Mouse (Mus musculus) embryonic facial prominence, embryonic 15.5 days (tissue): Measurements from ENCODE around the gene Adarb2. TPM values are rescaled to one million over a fixed set of nuclear protein-coding genes. Genes with fewer than 3 reads are reported as not detected.

Source experiments
- ATAC-seq: fragments of 200-750 bp; cut with Nextera tagmentation; 2 replicates; pipeline ENCODE4 v1.8.0; 2017; ENCODE audit warnings: low read depth, moderate TSS enrichment; ENCODE audit not compliant: insufficient number of reproducible peaks, low FRiP score, low TSS enrichment
- H3K27ac ChIP-seq: fragments of 300-500 bp; sonication (generic); replicated peaks from 2 replicates; pipeline ENCODE4 v1.5.1; 2015; ENCODE audit warnings: mild to moderate bottlenecking, inconsistent platforms
- H3K27me3 ChIP-seq: fragments of 300-500 bp; sonication (generic); 2 replicates; pipeline ENCODE4 v1.6.1; 2015; ENCODE audit warnings: inconsistent platforms
- H3K36me3 ChIP-seq: fragments of 300-500 bp; sonication (generic); 2 replicates; pipeline ENCODE4 v1.6.1; 2015; ENCODE audit warnings: mild to moderate bottlenecking, inconsistent platforms
- H3K4me1 ChIP-seq: fragments of 300-500 bp; sonication (generic); 2 replicates; pipeline ENCODE4 v1.6.1; 2015; ENCODE audit warnings: inconsistent platforms
- H3K4me2 ChIP-seq: fragments of 300-500 bp; sonication (generic); replicated peaks from 2 replicates; pipeline ENCODE4 v1.6.1; 2015; ENCODE audit warnings: mild to moderate bottlenecking, inconsistent platforms
- H3K4me3 ChIP-seq: fragments of 300-500 bp; sonication (generic); replicated peaks from 2 replicates; pipeline ENCODE4 v1.5.1; 2015; ENCODE audit warnings: mild to moderate bottlenecking, inconsistent platforms
- H3K9ac ChIP-seq: fragments of 300-500 bp; sonication (generic); 2 replicates; pipeline ENCODE4 v1.6.1; 2015; ENCODE audit warnings: inconsistent platforms
- H3K9me3 ChIP-seq: fragments of 300-500 bp; sonication (generic); replicated peaks from 2 replicates; pipeline ENCODE4 v1.6.1; 2016; ENCODE audit warnings: inconsistent platforms
- WGBS: fragments of 180-500 bp; shearing (Covaris S2); methylation state at CpG from one replicate; pipeline ENCODE4 v1.1.7; 2015; 5-methylcytosine and 5-hydroxymethylcytosine counted together
- polyA plus RNA-seq: library from polyadenylated mRNA; unstranded; fragments of >200 nt; fragmentation: Nextera tagmentation; extraction: Ambion mirVana; gene quantifications from 2 replicates; pipeline ENCODE4 v1.2.1, GENCODE M21; 2015

Gene Adarb2
- polyA plus RNA-seq, 1 experiment from 2014 or later = 1.6 TPM

DNA sequence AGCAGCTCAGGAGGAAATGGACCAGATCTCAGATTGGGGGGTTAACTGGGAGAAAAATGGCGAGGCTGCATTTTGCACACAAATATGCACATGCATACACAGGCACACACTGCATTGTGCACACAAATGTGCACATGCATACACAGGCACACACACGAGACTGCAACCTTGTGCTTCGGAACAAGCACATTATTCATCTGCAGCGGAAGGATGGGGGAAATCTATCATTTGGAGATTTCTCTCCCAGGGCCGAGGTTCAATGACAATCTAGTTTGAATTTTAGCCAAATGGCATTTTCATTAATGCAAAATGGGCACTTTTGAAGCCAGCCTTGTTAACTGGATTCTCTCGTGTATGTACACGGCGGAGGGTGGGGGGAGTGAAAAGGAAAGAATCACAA lies 408.3 kb downstream of the Adarb2 start:
- 80% methylated on average over 8 of the region's 8 CpGs for WGBS
- no peaks in the 10 kb centered on the region for H3K27me3 ChIP-seq
- no peak overlapping the region for H3K27ac ChIP-seq
- no peak overlapping the region for H3K9ac ChIP-seq
- no peaks in the 10 kb centered on the region for H3K9me3 ChIP-seq
- ATAC-seq = no peak
- H3K4me1 ChIP-seq = no peaks in the 10 kb centered on the region
- no peaks in the 10 kb centered on the region for H3K36me3 ChIP-seq
- no peak overlapping the region for H3K4me2 ChIP-seq
- H3K4me3 ChIP-seq = no peak overlapping the region

DNA sequence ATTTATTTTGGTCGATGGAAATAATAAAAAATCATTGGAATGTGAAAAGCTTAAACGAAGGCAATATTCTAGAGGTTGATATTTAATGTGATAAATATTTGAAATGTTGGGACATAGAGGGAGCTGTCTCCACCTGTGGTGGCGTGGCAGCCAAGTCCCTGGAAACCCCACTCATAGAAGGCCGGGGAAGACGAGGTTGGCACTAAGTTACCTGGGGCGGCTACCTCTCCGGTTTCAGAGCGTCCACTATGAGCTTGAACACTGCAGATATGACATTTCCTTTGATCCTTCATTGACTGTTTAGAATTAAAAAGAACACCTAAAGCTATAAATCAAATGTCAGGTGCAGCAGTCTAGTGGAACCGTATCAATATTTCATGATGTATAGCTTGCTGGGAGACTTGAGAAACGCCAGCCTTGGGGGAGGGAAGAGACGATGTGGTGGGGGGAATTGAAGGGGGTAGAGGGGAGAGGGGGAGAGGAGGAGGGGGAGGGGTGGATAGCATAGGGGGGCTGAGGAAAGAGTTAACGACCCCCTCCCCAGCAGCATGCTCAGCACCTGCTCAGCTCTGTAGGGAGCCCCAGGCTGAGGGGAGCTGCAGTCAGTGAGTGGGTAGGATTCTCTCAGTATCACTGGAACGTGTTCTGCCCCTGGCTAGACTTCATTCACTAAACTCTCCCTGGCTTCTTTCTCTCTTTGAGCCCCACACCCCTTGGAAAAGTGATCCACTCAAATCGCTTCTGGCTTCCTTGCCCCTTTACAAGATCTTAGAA lies 410.1 kb downstream of the Adarb2 start:
- no peak overlapping the region for H3K4me2 ChIP-seq
- no peak overlapping the region for H3K9ac ChIP-seq
- no peak overlapping the region for H3K27ac ChIP-seq
- H3K4me3 ChIP-seq = no peak overlapping the region
- H3K4me1 ChIP-seq = no peaks in the 10 kb centered on the region
- no peaks in the 10 kb centered on the region for H3K9me3 ChIP-seq
- WGBS = 49% methylated on average over 14 of the region's 14 CpGs
- ATAC-seq = no peak
- H3K27me3 ChIP-seq = no peaks in the 10 kb centered on the region
- no peaks in the 10 kb centered on the region for H3K36me3 ChIP-seq

DNA sequence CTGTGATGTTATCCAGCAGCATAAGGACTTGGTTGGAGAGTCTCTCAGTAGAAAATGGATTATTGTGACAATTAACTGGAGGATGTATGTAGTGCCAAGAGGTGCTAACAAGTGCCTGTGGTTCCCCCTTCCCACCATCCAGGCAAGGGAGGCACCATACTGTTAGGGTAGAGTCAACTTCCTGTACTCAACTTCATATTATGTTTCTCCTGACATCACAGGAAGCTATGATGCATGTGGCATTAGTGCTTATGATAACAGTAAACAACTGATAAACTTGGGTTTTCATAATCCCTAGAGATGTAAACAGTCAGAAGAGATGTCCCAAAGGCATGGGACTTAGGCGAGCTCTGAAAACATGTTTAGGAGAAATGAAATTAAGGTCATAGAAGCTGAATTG lies 414.0 kb downstream of the Adarb2 start:
- H3K27ac ChIP-seq = no peak overlapping the region
- no peak for ATAC-seq
- H3K36me3 ChIP-seq = no peaks in the 10 kb centered on the region
- 82% methylated on average over 1 of the region's 1 CpGs for WGBS
- no peaks in the 10 kb centered on the region for H3K9me3 ChIP-seq
- no peaks in the 10 kb centered on the region for H3K4me1 ChIP-seq
- no peak overlapping the region for H3K4me3 ChIP-seq
- no peak overlapping the region for H3K9ac ChIP-seq
- no peaks in the 10 kb centered on the region for H3K27me3 ChIP-seq
- H3K4me2 ChIP-seq = no peak overlapping the region

DNA sequence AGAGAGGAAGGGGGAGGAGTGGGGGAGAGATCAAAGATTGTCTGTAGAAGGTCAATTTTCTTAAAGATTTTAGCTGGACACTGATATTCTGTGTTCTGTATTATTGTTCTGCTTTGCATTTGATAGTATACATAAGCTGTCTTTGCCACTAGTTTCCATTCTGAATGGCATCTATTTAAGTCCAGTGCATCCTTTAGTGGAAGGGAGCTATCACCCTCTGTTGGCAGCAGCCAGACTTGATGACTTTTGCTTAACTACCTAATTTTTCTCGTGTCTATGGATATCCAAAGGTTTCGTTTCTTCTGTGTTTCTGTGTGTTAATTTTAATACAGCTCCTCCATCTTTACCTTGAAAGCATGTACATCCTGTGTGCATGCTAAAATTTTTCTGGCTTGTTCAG lies 419.6 kb downstream of the Adarb2 start:
- Histone ChIP-seq H3K27ac (no peak overlapping the region), H3K4me1 (no peaks in the 10 kb centered on the region), H3K9ac (no peak overlapping the region), H3K9me3 (no peaks in the 10 kb centered on the region), H3K4me2 (no peak overlapping the region), H3K4me3 (no peak overlapping the region), H3K27me3 (no peaks in the 10 kb centered on the region), H3K36me3 (no peaks in the 10 kb centered on the region)
- ATAC-seq = no peak
- WGBS = 78% methylated on average over 2 of the region's 2 CpGs

DNA sequence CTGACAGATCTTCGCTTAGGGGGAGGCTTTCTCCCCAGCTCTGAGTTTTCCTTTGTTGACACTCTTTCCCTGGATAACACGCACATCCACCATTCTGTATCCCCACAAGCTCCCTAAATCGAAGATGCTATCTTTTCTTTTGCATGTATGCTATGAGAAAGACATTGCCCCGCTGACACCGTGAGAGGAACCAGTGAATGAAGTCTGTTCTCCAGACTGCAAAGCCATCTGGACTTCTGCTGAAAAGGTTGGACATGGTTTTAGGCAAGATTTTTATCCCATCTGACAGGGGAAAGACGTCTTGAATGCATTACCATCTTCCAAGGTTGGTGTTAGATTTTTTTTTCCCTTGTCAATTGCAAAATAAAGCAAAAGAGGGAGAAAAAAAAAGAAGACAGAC lies 426.9 kb downstream of the Adarb2 start:
- 62% methylated on average over 6 of the region's 6 CpGs for WGBS

DNA sequence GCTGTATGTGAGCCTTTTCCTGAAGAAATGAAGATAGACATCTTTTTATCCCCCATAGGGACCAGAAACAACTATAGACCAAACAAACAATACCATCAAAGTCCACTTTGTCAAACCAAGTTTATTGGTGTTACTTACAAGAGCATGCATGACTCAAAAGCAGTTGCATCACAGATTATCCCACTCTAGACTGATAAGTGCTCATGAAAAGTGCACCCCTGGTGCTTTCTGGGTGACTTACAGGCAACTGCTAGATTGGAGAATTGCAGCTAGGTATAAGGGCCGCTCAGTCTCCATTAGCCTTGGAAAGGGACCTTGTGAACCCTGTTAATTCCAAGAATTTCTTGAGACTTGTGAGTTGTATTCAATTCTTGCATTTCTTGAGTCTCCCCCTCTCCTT lies 429.0 kb downstream of the Adarb2 start:
- Histone ChIP-seq H3K36me3 (no peaks in the 10 kb centered on the region), H3K4me3 (no peak overlapping the region), H3K9me3 (no peaks in the 10 kb centered on the region), H3K4me1 (no peaks in the 10 kb centered on the region), H3K27ac (no peak overlapping the region), H3K9ac (no peak overlapping the region), H3K4me2 (no peak overlapping the region), H3K27me3 (no peaks in the 10 kb centered on the region)
- no peak for ATAC-seq
- 94% methylated on average over 1 of the region's 1 CpGs for WGBS

More for the DNA sequence above, 426.9 kb downstream of the Adarb2 start:
- Histone ChIP-seq H3K9ac (no peak overlapping the region), H3K27me3 (no peaks in the 10 kb centered on the region), H3K4me1 (no peaks in the 10 kb centered on the region), H3K4me3 (no peak overlapping the region), H3K9me3 (no peaks in the 10 kb centered on the region), H3K4me2 (no peak overlapping the region), H3K36me3 (no peaks in the 10 kb centered on the region), H3K27ac (no peak overlapping the region)
- no peak for ATAC-seq

DNA sequence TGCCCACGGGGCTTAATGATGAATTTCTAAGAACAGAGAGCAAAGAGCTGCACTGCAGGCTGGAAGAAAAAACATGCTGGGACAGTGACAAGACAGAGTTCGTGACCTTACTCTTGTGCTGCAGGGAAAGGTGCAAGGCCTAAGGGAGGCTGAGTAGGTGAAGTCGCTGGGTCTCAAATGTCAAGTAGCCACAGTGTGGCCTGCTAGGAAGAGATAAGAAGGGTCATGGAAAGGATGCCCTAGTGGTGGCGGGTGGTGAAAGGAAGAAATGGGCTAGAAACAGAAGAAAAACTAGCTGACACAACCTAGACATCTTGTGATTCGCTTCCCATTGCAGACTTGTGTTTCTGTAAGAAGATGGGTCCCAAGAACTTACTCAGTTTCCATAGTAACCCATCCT lies 429.4 kb downstream of the Adarb2 start:
- H3K36me3 ChIP-seq = no peaks in the 10 kb centered on the region
- ATAC-seq = no peak
- H3K4me3 ChIP-seq = no peak overlapping the region
- no peaks in the 10 kb centered on the region for H3K4me1 ChIP-seq
- no peak overlapping the region for H3K9ac ChIP-seq
- no peak overlapping the region for H3K4me2 ChIP-seq
- 72% methylated on average over 5 of the region's 5 CpGs for WGBS
- H3K27ac ChIP-seq = no peak overlapping the region
- no peaks in the 10 kb centered on the region for H3K27me3 ChIP-seq
- H3K9me3 ChIP-seq = no peaks in the 10 kb centered on the region

DNA sequence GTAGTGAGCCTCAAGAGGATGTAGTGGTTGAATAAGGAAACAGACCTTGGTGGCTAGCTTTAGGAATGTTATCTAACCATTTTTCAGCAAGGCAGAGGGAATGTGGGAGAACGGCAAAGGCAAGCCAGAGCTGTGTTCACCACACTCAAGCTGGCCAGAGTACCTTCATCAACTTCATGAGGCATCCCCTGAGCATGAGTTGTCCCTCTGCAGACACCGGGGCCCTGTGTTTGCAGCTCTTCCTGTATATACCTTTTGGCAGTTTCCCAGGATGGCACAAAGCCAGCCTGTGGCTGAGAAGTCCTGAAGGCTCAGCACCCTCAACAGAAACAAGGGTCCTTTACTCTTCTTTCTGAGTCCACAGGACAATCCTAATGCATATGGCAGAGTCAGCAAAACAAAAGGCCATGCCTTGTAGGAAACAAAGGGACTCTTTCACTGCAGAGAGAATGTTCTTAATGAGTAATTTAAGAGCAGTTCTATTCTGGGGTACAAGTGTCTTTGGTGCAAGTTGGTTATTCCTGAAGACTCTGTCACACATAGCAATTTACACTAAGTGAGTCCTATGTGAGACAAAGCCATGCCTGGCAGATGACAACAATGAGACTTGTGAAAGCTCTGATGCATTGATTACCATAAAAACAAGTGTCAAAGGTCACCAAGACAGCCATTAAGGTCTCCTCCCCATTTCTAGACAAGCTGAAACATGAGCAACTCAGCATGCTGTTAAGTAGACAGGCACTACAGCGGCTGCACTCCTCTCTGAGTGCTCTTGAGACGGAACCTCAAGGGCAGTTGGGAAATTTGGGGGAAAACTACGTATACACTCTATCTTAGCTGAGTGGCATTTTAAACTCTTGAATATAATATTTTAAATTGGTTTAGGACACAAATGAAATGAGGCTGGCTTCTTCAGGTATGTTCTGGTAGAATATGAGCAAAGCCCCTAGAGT lies 431.0 kb downstream of the Adarb2 start:
- H3K27ac ChIP-seq = no peak overlapping the region
- H3K9me3 ChIP-seq = no peaks in the 10 kb centered on the region
- H3K4me3 ChIP-seq = no peak overlapping the region
- no peaks in the 10 kb centered on the region for H3K36me3 ChIP-seq
- no peak overlapping the region for H3K4me2 ChIP-seq
- no peak overlapping the region for H3K9ac ChIP-seq
- no peaks in the 10 kb centered on the region for H3K27me3 ChIP-seq
- no peaks in the 10 kb centered on the region for H3K4me1 ChIP-seq
- 60% methylated on average over 5 of the region's 5 CpGs for WGBS
- no peak for ATAC-seq

DNA sequence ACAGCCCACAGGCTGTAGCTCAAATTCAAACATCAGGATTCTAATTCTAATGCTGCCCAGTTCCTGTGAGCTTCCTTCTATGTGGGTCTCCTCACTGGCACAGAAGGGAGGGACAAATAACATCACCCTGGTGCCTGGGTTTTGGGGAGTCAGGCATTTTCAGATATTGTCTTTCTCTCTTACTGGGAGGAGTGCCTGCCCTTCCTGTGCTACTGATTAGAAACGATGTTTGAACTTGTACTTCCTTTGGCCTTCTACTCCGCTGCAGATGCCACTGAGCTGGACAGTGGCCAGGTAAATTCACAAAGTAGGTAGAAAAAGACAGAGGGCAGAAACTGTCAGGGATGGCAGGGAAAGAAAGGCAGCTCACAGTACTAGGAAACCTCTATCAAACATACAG lies 439.4 kb downstream of the Adarb2 start:
- H3K4me1 ChIP-seq = no peaks in the 10 kb centered on the region
- H3K27me3 ChIP-seq = no peaks in the 10 kb centered on the region
- H3K27ac ChIP-seq = no peak overlapping the region
- H3K36me3 ChIP-seq = no peaks in the 10 kb centered on the region
- WGBS = 73% methylated on average over 2 of the region's 2 CpGs
- H3K4me2 ChIP-seq = no peak overlapping the region
- no peak for ATAC-seq
- H3K4me3 ChIP-seq = no peak overlapping the region
- no peak overlapping the region for H3K9ac ChIP-seq
- H3K9me3 ChIP-seq = no peaks in the 10 kb centered on the region

DNA sequence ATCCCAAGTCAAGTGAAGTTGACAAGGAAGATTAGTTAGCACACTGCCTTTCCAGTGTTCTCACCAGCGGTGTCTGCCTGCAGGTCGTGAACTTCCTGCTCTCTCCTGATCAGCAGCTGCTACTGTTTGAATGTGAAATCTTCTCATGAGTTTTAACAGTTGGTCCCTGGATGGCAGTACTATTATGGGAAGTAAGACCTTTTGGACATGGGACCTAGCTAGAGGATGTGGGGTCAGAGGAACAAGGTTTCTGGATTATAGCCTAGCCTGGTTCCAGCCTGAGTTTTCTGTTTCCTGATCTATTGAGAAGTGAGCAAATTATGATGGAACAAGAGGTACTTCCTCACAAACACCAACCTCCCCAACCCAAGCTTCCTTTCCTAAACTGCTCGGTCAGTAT lies 441.3 kb downstream of the Adarb2 start:
- Histone ChIP-seq H3K4me1 (no peaks in the 10 kb centered on the region), H3K27me3 (no peaks in the 10 kb centered on the region), H3K9me3 (no peaks in the 10 kb centered on the region), H3K4me2 (no peak overlapping the region), H3K9ac (no peak overlapping the region), H3K36me3 (no peaks in the 10 kb centered on the region), H3K4me3 (no peak overlapping the region), H3K27ac (no peak overlapping the region)
- ATAC-seq = no peak
- WGBS = 67% methylated on average over 3 of the region's 3 CpGs

DNA sequence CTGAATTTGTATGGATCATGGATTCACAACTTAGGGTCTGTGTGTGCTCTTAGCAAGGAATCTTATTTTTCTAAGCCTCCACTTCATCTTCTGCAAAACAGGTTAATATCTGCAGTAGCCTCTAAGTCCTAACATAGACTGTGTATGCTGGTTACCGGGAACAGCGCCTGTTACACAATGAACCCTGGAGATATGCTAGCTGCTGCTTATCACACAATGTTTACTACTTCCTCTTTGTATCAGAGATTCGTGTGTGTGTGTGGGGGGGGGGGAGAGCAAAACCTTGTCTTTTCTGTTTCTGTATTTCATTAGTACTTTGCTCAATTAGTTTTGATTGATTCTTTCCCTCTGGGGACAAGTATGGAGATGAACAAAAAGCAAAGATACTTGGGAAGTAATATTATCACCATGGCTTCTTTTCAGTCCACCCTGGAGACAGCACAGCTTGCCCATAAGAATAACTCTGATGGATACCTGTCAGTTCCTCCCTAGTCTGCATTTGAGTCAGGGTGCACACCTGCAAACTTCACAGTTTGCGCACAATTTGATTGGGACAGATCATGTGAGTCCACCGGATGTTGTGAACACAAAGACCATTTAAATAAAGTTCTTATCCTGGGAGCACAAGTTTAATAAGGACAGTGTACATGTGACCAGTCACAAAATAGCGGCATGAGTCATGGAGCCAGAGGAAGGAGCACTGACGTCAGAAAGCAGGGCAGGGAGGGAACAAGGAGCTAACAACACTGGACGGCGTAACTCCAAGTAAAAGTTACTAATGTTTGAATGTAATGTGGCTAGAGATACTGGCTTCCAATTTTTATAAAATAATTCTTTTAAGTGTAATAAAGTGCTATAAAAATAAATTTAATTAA lies 442.4 kb downstream of the Adarb2 start:
- H3K27ac ChIP-seq = no peak overlapping the region
- H3K9ac ChIP-seq = no peak overlapping the region
- no peaks in the 10 kb centered on the region for H3K36me3 ChIP-seq
- ATAC-seq = no peak
- no peak overlapping the region for H3K4me3 ChIP-seq
- H3K27me3 ChIP-seq = no peaks in the 10 kb centered on the region
- H3K9me3 ChIP-seq = no peaks in the 10 kb centered on the region
- H3K4me2 ChIP-seq = no peak overlapping the region
- WGBS = 77% methylated on average over 9 of the region's 9 CpGs
- H3K4me1 ChIP-seq = no peaks in the 10 kb centered on the region
